Mouse (Mus musculus) c-Kit-positive CD71-positive TER-119-negative erythroid progenitor cells, embryonic 14.5 days (primary cell): ENCODE results near the gene Trib3.
"Not testable (repeated sequence)": the region's sequence is repeated elsewhere in the genome, so short reads cannot be mapped to it uniquely, and the experiment has no call there.

Source experiments
- DNase-seq: peaks from one replicate; pipeline ENCODE4 v3.0.0-alpha.2; 2013; ENCODE audit warnings: low read depth

The Trib3 gene

DNA sequence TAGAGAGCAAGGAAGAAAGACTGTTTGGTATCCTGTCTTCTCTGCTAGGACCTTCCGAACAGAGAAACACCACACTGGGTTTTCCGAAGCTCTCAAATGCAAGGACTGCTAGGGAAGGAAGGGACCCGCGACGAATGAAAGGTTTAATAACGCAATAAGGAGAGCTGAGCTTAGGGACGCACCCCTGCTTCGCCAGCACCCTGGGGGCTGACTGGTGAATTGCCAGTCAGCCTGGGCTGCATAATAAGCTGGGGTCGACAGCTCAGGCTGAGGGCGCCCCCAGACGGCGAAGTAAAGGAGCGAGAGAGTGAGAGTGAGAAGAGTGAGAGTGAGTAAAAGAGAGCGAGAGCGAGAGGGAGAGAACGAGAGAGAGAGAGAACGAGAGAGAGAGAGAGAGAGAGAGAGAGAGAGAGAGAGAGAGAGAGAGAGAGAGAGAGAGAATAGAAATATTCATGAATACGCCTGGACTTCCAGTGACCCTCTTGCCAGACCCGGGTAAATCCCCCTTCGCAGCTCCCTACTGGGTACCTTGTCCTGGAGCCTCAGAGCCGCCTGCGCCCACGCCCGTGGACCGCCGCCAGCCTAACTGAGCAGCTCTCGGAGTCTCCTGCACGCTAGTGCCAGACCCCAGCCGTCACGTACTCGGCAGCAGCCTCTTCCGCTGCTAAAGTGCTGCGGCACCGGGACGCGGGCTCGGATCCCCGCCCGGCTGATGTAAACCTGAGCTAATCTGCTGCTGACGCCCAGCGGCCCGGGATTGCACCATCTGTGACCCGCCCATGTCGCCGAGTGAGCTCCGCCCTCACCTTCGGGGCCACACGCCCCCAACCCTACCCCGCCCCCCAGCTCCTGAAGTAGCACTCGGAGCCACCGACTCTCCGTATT is at the start of gene Trib3:
Trib3 (minus strand) TSS at position 704 of the 885 bp plus-strand sequence.
- DNase-seq: peak; percentile 81

DNA sequence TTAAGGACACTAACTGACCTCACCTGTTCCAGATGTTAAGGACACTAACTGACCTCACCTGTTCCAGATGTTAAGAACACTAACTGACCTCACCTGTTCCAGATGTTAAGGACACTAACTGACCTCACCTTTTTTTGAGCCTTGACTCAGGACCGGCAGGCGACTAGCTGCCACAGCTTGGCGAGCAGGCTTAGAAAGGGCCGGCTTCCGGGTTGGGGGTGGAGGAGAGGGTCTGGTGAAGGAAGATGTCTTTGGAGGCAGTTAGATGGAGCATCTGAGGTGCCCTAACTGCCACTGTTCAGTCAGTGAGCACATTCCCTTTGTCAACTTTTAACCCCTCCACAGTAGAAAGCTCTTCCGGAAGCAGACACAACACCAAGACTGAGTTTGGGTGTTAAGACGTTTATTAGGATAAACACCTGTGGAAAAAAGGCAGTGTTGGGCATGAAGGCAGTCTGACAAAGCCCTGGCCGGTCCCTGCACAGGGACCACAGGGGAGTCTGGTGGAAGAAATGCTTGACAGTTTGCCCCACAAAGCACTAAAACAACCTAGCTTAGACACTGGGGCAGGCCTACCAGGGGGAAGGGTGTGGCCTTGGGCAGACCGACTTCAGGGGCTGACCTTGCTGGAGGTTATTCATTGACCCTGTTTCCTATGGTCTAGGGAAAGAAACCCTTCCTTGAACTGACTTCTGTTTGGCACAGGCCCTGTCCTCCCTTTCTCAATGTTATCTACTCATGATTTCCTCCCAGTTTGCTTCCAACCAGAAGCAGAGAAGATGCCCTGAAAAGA is 49.6 kb upstream of the Trib3 start:
- no peak for DNase-seq

DNA sequence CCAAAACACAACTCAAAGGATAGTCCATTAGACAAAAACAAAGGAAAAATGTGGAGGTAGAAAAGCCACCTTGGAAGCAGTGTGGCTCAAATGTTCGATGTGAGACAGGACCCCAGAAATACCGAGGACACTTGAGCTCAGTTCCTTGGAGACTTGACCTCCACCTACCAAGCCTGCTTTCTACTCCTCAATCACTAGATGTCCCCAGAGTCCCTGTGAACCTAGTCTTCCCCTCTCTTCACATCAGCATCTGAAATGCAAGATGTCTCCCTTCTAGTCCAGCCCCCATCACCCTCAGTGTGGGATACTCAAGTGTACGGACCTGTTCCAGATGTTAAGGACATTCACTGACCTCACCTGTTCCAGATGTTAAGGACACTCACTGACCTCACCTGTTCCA is 49.0 kb upstream of the Trib3 start:
- DNase-seq: no peak

DNA sequence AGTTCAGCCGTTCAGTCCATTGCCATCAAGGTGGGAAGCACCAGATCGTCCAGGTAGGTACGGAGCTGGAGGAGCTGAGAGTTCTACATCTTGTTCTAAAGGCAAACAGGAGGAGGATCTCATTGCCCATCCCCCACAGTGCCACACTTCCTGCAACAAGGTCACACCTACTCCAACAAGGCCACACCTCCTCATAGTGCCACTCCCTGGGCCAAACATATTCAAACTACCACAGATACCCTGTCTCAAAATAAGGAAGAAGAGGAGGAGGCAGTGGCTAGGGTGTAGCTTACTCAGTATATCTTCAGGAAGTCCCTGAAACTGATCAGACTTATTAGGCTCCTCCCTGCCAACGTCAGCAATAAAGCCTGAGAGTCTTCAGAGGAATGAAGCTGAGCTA is 40.4 kb upstream of the Trib3 start:
- DNase-seq: no peak

DNA sequence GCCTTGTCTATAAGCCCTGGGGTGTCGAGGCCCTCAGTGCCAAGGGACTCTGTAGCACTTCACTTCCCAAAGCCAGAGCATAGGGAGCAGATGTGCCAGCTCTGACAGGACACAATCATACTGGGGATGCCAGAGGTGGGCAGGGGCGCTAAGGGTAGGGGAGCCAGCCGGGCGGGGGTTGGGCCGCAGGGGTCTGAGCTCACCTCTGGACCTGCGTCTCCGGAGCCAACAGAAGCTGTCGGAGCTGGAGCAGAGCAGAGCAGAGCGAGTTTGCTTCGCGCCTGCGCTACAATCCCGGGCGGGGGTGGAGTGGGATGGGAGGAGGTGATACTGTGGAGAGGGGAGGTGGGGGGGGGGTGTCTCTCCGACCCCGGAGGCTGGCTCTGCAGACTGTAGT is 32.5 kb upstream of the Trib3 start, which contains the start of gene Nrsn2:
Nrsn2 (minus strand) TSS at position 294 of the 397 bp plus-strand sequence.
- DNase-seq: no peak

DNA sequence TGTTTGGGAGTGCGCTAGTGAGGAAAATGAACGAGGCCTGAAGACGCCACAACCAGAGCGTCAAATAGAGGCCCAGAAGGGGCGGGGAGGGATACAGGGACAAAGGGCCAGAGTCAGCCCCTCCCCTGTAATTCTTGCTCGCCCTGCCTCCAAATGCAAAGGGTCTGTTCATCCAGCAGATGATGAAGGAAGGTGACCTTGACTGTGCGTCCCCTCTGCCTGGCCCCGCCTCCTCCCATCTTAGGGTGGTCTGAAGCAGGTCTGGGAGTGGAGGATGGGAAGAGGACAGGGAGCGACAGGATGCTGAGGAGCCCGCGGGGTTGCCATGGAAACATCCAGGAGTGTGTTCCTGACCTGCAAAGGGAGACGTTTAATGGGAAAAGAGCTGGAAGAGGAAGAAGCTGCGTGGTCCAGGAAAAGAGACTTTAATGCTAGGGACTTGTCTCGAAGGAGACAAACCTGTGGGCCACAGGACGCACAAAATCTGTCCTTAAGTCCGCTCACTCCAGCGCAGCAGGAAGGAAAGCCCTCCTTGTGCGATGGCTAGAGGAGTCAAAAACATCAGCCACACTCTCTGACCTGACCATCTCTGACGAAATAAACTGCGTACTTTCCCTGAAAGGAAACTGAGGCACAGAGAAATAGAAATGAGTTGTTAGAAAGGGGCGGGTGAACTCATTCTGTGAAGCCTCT is 32.0 kb upstream of the Trib3 start:
- no peak for DNase-seq

DNA sequence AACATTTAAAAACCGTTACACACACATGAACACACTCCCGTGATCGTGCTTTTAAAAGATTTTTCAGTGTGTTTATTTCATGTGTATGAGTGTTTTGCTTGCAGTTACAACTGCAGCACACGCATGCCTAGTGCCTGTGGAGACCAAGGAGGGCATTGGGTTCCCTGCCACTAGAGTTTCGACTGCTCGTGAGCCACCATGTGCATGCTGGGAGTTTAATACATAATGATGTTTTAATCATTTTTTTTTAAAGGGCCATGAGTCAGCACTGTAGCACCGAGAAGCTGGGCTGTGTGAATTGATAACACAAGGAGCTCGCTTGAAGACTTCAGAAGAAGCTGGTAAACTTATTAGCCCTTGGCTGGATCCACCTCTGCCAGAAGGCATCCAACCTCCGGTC is 29.7 kb upstream of the Trib3 start:
- DNase-seq: no peak

DNA sequence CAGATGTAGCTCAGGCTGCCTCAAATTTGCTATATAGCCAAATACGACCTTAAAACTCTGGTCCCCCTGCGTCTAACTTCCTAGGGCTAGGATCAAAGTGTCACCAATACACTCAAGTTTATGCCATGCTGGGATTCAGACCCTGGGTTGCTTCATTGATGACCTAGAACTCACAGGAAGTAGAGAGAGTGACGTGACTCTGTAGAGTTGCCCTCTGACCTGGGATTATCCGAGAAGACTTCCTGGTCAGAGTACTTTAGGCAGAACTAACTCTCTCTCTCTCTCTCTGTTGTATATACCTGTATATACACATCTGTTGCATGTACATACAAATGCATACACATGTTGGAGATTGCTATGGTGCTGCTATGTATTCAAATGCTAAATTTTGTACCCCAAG is 28.8 kb upstream of the Trib3 start:
- no peak for DNase-seq

DNA sequence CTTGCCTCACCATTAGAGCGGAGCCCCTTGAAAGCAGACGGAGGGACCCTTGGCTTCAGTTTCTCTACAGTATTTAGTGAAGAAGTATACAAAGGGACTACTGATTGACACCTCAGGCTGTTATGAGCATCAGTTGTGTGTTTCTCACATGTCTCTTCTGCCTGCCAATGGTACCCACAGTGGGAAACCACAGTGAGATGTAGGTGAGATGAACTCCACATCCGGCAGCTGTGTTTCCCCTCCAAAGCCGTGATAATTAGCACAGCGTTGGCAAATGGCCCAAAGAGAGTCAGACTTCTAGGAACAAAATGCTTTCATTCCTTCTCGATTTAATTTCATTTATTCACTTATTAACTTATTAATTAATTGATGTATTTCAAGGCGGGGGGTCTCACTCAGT is 28.3 kb upstream of the Trib3 start:
- DNase-seq: no peak

DNA sequence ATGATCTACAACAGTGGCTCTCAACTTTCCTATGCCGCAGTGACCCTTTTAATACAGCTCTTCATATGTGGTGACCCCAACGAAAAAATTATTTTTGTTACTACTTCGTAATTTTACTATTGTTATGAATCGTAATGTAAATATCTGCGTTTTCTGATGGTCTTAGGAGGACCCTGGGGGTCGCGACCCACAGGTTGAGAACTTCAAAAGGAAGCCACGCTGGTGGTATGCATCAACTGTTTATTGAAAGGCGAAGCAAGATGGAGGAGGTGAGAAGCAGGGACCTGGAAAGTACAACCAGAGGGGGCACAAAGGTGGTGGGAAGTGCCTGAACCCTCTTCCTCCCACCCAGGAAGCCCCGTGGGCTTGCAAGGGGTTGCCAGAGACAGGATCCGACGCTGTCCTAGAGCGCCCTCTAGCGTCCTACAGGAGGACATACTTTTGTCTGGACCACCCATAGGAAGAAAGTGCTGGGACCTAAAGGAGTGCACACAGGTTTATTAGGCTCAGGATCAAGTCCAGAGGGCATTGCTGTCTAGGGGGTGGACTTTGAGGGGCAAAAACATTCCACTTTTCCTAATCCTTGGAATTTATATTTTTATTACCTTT is 24.8 kb upstream of the Trib3 start:
- DNase-seq: peak; percentile 54

DNA sequence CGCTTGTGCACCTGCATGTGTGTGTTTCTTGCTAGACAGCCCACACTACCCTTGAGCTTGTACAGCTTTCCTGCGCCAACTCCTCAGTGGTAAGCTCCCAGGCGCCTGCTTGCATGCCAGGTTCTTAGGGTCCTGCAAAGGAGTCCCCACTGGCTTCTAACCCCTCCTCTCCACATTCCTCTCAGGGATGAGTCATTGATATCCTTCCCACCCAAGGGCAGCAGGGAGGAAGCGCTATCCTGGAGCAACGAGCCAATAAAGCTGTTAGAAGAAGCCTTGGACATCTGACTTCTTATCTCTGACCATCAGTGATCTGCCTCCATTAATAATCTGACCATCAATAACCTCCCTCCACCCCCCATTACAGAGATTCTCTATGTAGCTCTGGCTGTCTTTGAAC is 24.1 kb upstream of the Trib3 start:
- no peak for DNase-seq

DNA sequence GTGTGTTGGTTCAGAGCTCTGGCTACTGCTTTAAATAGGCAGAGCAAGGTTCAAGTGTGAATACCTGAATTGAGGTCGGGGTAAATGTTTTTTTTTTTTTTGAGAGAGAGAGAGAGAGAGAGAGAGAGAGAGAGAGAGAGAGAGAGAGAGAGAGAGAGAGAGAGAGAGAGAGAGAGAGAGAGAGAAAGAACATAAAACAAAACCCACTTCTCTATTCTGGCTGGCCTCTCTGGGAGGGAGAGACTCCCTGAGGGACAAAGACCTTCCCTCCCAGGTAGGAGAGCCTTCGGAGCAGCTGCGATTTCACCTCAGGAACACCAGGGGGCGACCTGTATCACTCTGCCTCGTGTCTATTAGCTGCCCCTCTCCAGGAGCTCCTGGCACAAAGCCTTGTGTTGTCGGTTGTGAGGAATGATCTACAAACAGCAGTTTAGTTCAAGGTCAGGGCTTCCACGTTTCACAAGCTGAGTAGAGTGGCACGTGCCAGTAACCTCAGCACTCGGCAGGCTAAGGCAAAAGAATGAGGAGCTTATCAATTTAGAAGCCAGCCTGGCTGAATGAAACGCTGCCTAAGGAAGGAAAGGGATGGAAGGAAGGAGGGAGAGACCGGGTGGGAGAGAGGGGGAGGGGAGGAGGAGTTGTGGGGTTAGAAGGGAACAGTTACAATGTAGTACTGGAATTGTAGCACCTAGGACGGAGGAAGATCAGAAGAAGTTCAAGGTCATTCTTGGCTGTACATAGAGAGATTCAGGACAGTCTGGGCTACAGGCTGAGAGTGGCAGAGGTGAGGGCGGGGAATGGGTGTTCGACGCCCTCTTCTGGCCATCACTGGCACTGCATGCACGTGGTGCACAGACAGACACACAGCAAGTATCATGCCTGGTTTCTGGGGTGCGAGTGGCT is 19.7 kb upstream of the Trib3 start:
- peak; percentile 74 for DNase-seq

DNA sequence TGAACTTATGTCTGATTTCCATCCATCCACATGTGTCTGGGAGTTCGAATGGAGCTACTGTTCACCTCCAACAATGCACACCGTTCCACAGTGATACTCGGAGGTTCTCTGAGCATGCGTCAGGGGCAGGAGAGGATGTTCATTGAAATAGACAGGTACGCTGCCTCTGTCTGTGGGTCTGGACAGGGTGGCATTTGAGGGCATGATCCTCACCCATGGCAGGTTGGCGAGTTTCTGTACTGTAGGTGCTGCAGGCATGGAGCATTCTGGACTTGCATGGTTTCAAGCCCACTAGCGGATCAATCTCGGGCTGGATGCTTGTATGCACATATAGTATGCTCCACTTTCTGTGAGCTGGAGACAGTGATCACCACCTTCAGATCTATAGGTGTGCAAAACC is 17.4 kb upstream of the Trib3 start:
- DNase-seq: no peak

DNA sequence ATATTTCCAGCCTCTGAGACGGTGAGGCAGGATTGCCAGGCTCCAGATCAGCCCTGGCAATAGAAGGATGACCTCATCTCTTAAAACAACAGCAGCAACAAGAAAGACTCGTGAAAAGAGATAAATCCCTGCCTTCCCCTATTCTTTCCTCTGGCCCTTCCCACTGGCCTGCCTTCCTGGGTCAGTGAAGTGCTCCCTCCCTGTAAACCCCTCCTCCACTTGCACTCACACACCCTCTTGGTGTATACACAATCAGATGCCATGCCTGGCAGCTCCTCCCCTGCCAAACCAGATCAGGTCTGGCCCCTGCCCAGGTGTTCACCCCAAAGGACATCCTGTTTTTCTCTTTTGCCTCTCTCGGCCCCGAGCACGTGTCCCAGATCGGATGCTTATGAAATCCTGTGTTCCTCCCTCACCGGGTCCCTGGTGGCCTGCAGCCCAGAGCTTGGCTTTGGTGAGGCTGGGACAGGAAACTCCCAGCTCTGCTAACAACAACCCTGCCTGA is 16.5 kb upstream of the Trib3 start:
- no peak for DNase-seq

DNA sequence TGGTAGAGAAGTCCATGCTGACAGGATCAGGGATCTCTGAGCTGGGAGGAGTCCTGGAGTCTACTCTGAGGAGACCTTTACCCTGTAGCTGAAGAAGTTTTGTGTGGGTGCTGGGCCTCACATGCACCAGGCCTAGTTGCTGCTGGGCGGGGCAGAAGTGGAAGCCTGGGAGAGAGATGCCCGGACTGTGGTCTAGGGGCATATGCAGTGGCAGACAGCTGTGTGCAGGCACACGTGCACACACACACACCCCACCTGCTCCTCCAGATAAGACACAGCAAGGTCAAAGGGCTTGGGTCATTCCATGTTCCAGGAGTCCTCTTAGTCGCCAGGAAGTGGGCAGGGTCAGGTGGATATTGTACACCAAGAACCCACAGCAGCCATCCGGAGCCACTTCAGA is 15.8 kb upstream of the Trib3 start:
- DNase-seq: no peak

DNA sequence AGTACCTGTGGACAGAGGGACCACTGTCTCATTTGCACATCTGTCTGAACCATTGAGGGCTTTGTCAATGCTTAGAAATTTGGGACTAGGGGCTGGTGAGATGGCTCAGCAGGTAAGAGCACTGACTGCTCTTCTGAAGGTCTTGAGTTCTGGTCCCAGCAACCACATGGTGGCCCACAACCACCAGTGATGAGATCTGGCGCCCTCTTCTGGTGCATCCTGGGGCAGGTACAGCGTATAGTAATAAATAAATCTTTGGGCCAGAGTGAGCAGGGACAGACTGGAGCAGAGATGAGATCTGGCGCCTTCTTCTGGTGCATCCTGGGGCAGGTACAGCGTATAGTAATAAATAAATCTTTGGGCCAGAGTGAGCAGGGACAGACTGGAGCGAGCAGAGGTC is 15.1 kb upstream of the Trib3 start:
- DNase-seq: not testable (repeated sequence)

DNA sequence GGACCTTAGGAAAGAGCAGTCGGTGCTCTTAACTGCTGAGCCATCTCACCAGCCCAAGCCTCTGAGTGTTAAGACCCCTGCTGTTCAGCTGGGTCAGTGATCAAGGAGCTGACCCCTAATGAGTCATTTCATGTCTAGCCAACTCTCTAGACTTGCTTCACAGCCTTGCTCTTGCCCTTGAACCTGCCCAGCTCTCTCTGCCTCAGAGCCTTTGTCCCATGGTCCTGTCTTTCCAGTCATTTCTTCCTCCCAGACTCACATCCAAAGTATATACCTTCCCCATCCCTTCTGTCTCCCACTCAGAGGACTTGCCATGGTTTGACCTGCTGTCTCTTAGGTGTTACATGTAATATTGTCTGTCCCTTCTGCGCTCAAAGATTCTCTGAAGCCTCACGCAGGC is 13.4 kb upstream of the Trib3 start:
- no peak for DNase-seq

DNA sequence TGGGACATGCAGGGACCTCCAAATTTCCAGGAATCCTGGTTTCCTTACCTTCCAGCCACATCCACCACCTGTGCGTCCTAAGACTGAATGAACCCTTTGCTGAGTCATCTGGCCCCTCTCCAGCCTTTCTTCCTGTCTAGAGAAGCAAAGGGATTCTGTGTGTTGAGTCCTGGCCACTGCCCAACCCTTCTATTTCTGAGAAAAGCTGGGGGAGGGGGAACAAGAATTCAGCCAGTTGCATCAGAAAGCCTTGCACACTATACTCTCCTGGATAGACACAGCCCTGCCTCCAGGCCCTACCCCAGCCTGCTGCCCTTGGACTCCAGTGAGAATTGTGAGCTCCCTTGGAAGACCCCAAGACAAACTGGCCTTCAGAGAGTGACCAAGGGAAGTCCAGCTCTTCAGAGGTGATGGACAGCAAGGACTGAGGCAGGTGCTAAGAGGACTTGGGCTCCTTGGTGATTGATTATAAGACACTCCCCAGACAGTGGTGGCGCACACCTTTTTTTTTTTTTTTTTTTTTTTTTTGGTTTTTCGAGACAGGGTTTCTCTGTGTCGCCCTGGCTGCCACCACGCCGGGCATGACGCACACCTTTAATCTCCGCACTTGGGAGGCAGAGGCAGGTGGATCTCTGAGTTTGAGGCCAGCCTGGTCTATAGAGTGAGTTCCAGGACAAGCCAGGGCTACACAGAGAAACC is 6.2 kb upstream of the Trib3 start:
- peak; percentile 46 for DNase-seq

DNA sequence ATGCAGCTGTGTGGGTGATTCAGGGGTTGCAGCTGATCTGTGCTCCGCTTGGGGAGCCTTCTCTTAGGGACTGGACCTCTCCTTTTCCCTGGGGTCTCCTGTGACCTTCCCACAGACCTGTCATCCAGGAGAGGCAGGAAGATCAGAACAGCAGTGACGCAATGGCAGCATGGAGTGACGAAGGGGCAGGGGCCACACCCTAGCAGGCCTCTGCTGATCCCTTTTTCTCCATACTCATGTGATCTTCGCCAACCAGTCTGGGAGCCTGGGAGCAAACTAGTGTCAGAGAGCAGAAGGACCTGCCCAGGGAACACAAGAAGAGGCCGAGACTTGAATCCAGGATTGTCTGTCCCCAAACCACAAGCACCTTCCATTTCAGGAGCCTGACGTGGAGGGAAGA is 5.4 kb upstream of the Trib3 start:
- no peak for DNase-seq

DNA sequence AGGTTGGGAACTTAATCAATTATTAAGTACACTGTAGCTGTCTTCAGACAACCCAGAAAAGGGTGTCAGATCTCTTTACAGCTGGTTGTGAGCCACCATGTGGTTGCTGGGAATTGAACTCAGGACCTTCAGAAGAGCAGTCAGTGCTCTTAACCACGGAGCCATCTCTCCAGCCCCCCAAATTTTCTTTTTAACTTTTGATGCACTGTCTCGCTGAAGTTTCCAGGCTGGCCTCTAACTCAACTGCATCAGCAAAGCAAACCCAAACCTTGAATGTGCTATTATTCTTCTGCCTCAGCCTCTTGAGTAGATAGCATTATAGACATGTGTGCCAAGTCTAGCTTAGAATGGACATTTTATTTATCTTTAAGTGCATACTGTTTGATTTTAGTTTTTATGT is 3.9 kb upstream of the Trib3 start:
- DNase-seq: no peak
